Mouse (Mus musculus) splenic B cell, adult 2 months (primary cell): Measurements from ENCODE around the gene Bach2.

ENCODE experiments used
- DNase-seq: peaks from one replicate; pipeline ENCODE4 v3.0.0-alpha.2; 2011; ENCODE audit warnings: low read depth, low spot score
- H3K27me3 ChIP-seq: 2 replicates; pipeline ENCODE4 v1.6.1; 2012; ENCODE audit warnings: mild to moderate bottlenecking, low read length, moderate library complexity, mixed read lengths; ENCODE audit not compliant: control insufficient read depth, poor library complexity, insufficient read depth, severe bottlenecking
- H3K36me3 ChIP-seq: 2 replicates; pipeline ENCODE4 v1.6.1; 2012; ENCODE audit warnings: mild to moderate bottlenecking, low read length, moderate library complexity, mixed read lengths; ENCODE audit not compliant: control insufficient read depth, poor library complexity, insufficient read depth, severe bottlenecking

The Bach2 gene

DNA sequence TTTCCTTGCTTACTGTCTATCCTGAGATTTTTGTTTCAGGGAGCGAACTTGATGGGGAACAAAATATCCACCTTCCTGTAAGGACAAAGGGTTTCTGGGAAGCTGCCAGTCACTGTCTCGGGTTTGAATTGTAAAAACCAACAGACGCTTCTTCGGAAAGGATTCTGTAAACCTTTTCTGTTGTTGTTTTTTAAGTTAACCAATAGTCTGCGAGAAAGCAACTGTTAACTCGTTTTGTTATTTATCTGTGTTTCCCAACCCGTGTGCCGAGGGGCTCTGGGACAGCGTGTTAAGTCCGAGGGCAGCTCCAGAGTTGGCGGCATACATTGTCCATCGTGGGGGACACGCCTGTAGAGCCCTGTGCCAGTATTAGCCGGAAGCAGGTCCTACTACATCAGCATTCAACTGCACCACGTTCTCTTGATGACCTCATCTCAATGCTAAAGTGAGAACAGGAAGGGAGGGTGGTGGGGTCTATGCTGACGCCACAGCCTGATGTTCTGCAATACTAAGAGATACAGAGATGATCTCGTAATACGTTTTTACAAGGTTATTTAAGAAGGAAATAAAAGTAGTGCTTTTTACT, 113.2 kb downstream of the Bach2 start:
- H3K27me3 ChIP-seq = no peaks in the 10 kb centered on the region
- DNase-seq = peak; percentile 50
- H3K36me3 ChIP-seq = 0 out of 2 replicates have a peak, but pooled peaks cover 2% of the 10 kb centered on the region

DNA sequence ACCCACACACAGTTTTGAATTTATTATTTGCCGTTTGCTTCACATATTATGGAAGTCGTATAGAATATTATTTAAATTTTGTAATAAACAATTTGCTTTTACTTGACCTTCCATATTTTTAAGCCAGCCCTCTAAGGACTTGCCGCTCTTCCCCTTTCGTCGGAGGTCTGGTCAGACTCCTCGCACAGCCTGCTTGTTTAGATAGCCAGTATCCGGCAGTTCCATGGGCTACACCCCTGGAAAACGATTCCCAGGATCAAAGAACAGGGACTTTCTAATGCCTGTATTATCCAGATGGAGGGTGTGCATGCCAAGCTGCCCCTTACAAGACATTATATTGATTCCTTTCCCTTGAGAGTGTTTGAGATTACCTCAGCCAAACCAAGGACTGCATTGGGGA, 113.8 kb downstream of the Bach2 start:
- DNase-seq = no peak
- H3K36me3 ChIP-seq = 0 out of 2 replicates have a peak, but pooled peaks cover 2% of the 10 kb centered on the region
- no peaks in the 10 kb centered on the region for H3K27me3 ChIP-seq

DNA sequence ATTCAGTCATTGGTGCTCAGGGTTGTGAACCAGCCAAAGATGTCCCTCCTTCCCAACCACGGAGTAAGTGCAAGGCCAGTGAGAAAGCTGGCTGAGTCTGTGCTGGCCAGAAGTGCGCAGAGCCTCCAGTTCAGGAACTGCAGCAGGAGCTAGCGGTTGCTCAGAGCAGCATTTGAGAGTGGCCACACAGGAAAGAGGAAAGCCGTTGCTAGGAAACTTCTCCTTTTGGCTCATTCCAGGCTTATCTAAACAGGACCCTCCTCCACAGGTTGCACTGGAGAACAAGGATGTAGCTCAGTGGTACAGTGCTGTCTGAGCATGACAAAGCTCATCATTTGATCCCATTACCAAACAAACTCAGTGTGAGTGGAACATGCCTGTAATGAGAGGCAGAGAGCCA, 114.2 kb downstream of the Bach2 start:
- Histone ChIP-seq H3K36me3 (0 out of 2 replicates have a peak, but pooled peaks cover 2% of the 10 kb centered on the region), H3K27me3 (no peaks in the 10 kb centered on the region)
- DNase-seq = no peak

GRCm38 (mm10) chr4:32355935-32356617, 117.5 kb downstream of the Bach2 start:
- peak; percentile 27 for DNase-seq
- Histone ChIP-seq H3K36me3 (no peaks in the 10 kb centered on the region), H3K27me3 (no peaks in the 10 kb centered on the region)

- peak; percentile 52 for DNase-seq
- peaks cover under 1% of the 10 kb centered on the region; the same call in 1 of the 2 replicates for H3K36me3 ChIP-seq
- no peaks in the 10 kb centered on the region for H3K27me3 ChIP-seq
Observed at GRCm38 (mm10) chr4:32357996-32358600, 119.5 kb downstream of the Bach2 start.

GRCm38 (mm10) chr4:32358602-32359464, 120.2 kb downstream of the Bach2 start:
- DNase-seq = peak; percentile 81
- Histone ChIP-seq H3K27me3 (no peaks in the 10 kb centered on the region), H3K36me3 (peaks cover 1% of the 10 kb centered on the region; the same call in 1 of the 2 replicates)

DNA sequence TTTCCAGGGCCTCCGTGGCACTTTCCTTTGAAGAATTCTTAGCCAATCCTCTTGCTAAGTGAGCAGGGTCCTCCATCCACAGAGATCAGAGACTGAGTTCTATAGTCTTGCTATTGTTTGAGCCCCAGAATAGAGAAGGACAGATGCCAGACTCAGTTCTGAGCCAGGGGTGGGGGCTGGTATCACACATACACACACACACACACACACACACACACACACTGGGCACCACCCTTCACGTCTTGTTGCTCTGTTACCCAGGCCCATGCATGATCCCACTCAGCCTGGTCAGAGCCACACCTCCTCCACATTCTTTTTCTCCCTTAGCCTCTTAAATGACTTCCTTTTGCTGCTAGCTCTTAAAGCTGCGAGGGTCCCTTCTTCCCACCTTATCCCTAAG, 121.0 kb downstream of the Bach2 start:
- Histone ChIP-seq H3K27me3 (no peaks in the 10 kb centered on the region), H3K36me3 (peaks cover 1% of the 10 kb centered on the region; the same call in 1 of the 2 replicates)

DNA sequence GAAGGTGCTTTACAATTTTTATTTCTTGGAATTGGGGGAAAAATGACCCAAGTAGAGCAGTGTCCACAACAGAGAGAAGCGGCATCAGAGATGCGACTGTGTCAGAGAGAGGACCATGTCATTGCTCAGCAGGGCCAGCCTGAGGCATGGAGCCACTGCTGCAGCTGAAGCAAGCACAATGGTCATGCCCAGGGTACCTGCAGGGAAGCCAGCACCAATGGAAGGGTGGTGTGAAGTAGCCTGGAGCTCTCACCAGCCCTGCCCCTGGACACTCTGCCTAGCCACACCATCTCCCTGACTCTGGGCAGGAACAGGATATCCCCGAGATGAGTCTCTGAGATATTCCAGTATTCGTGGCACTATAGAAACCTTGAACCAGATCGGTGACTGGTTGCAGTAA, 121.9 kb downstream of the Bach2 start:
- DNase-seq = no peak
- H3K27me3 ChIP-seq = no peaks in the 10 kb centered on the region
- peaks cover 1% of the 10 kb centered on the region; the same call in 1 of the 2 replicates for H3K36me3 ChIP-seq

More for the DNA sequence above, 121.0 kb downstream of the Bach2 start:
- DNase-seq = no peak

- Histone ChIP-seq H3K36me3 (peaks cover 6% of the 10 kb centered on the region), H3K27me3 (no peaks in the 10 kb centered on the region)
- peak; percentile 61 for DNase-seq
Observed at GRCm38 (mm10) chr4:32363488-32363984, 124.9 kb downstream of the Bach2 start.

GRCm38 (mm10) chr4:32365144-32365907, 126.7 kb downstream of the Bach2 start:
- peaks cover 6% of the 10 kb centered on the region for H3K36me3 ChIP-seq
- DNase-seq = no peak
- no peaks in the 10 kb centered on the region for H3K27me3 ChIP-seq

DNA sequence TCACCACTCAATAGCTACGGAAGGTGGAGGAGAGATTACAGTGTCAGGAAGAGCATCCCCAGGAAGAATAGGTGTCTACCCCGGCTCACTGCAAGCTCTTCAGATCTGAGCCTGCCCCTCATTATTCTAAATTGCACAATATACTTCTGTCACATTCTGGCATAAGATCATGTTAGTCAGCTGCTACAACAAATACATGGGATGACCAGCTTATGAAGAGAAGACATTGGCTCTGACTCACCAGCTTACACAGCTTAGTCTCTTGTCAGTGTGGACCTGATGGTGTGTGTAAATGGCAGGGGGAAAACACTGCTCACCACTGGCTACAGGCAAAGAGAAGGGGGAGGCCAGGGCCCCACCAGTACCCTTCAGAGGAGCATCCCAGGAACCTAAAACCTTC, 127.6 kb downstream of the Bach2 start:
- DNase-seq = no peak
- H3K27me3 ChIP-seq = no peaks in the 10 kb centered on the region
- H3K36me3 ChIP-seq = peaks cover 6% of the 10 kb centered on the region

DNA sequence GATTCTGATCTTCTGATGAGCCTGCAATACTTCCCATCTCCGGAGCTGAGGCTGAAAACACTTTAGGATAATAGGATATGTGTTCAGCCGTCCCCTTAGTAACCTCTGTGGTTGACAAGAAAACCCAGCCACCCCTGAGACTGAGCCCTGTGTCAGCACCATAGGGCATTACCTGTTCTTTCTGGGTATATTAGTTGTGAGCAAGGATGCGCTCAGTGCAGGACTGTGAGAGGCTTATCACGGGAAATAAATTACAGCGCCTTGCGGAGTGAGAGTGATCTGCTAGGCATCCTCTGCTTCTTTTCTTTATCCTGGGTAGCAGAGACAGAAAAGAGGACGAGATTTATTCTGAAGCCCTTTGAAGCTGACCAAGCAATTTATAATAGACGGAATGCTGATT, 129.7 kb downstream of the Bach2 start:
- DNase-seq = no peak
- Histone ChIP-seq H3K27me3 (no peaks in the 10 kb centered on the region), H3K36me3 (peaks cover 7% of the 10 kb centered on the region)

DNA sequence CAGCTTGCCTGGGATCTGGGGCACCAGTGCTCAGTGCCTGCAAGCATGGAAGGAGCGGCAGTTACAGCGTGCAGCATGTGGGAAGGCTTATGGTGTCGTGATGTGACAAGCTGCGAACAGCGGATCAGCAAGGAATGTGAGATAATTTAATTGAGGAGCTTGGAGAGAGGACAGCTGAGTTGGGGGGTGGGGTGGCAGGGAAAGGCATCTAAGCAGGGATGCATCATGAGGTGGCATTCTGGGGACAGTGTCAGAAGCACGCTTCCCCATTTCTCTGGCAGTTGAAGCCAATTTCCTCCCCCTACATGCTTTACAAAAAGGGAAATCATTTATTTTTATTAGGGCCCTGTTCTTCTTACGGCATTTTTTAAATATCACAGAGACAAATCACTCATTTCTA, 134.5 kb downstream of the Bach2 start:
- peaks cover 5% of the 10 kb centered on the region for H3K36me3 ChIP-seq
- no peaks in the 10 kb centered on the region for H3K27me3 ChIP-seq
- DNase-seq = peak; percentile 63

DNA sequence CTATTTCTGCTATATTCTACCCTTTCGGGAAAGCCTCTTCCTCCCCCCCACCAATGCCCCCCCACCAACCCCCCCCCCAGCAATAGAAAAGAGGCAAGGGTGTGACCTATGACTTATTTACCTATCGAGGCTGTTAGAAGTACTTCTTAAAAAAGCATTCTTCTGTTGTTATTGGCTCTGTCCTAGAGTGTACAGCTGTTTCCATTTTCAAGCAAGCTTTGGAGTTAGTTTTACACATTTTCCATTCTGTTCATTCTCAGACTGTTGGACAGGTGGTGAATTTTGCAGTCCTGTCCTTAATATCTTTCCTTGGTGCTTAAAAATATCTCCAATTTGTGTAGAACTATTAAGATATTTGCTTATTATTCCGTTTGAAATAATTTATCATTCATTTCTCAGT, 134.9 kb downstream of the Bach2 start:
- peaks cover 5% of the 10 kb centered on the region for H3K36me3 ChIP-seq
- no peaks in the 10 kb centered on the region for H3K27me3 ChIP-seq
- no peak for DNase-seq
